Mouse (Mus musculus) heart, embryonic 14.5 days (tissue): Measurements from ENCODE around the gene Zbtb20. TPM values are rescaled to one million over a fixed set of nuclear protein-coding genes. Genes with fewer than 3 reads are reported as not detected.

Experiments
- ATAC-seq: fragments of 200-750 bp; cut with Nextera tagmentation; 2 replicates; pipeline ENCODE4 v1.8.0; 2017; ENCODE audit warnings: low read depth, moderate TSS enrichment; ENCODE audit not compliant: insufficient number of reproducible peaks, insufficient read depth, low FRiP score
- H3K27ac ChIP-seq, 2 experiments: fragments of 200-500 bp in 1 of 2; fragments of 300-500 bp in 1 of 2; sonication (generic) in 1 of 2; replicated peaks in 1 of 2; 2 replicates each; pipeline ENCODE4 v1.5.1; 2012 to 2014; ENCODE audit warnings: low read depth in 2 of 2, low read length in 2 of 2, control low read depth in 1 of 2, mild to moderate bottlenecking in 1 of 2, mixed read lengths in 1 of 2; ENCODE audit not compliant: control insufficient read depth in 1 of 2, insufficient read depth in 1 of 2
- H3K27me3 ChIP-seq: fragments of 300-500 bp; sonication (generic); 2 replicates; pipeline ENCODE4 v1.6.1; 2014; ENCODE audit warnings: mild to moderate bottlenecking, low read length, control low read depth; ENCODE audit not compliant: control insufficient read depth, insufficient read depth
- H3K36me3 ChIP-seq: fragments of 300-500 bp; sonication (generic); 2 replicates; pipeline ENCODE4 v1.6.1; 2014; ENCODE audit warnings: mild to moderate bottlenecking, control low read depth, low read length, mixed read lengths; ENCODE audit not compliant: control insufficient read depth, insufficient read depth
- H3K4me1 ChIP-seq, 2 experiments: fragments of 200-500 bp in 1 of 2; fragments of 300-500 bp in 1 of 2; sonication (generic) in 1 of 2; 2 replicates each; pipeline ENCODE4 v1.6.1; 2012 to 2014; ENCODE audit warnings: low read length in 2 of 2, control low read depth in 1 of 2, mixed read lengths in 1 of 2; ENCODE audit not compliant: control insufficient read depth in 2 of 2, insufficient read depth in 2 of 2
- H3K4me2 ChIP-seq: fragments of 300-500 bp; sonication (generic); 2 replicates; pipeline ENCODE4 v1.6.1; 2014; ENCODE audit warnings: mild to moderate bottlenecking, low read length
- H3K4me3 ChIP-seq, 2 experiments: fragments of 200-500 bp in 1 of 2; fragments of 300-500 bp in 1 of 2; sonication (generic) in 1 of 2; 2 replicates each; pipeline ENCODE4 v1.5.1; 2012 to 2014; ENCODE audit warnings: low read length in 2 of 2, mild to moderate bottlenecking in 2 of 2, control low read depth in 1 of 2, low read depth in 1 of 2, moderate library complexity in 1 of 2; ENCODE audit not compliant: control insufficient read depth in 1 of 2, insufficient read depth in 1 of 2
- H3K9ac ChIP-seq: fragments of 300-500 bp; sonication (generic); 2 replicates; pipeline ENCODE4 v1.6.1; 2014; ENCODE audit warnings: mild to moderate bottlenecking, low read length
- H3K9me3 ChIP-seq: fragments of 300-500 bp; sonication (generic); 2 replicates; pipeline ENCODE4 v1.6.1; 2016; ENCODE audit warnings: low read length, control low read depth; ENCODE audit not compliant: control insufficient read depth
- WGBS: fragments of 180-500 bp; shearing (Covaris S2); extraction: QIAGEN DNeasy Blood & Tissue Kit; methylation state at CpG from one replicate; pipeline ENCODE4 v1.1.7; 2014; 5-methylcytosine and 5-hydroxymethylcytosine counted together
- polyA plus RNA-seq: library from polyadenylated mRNA; unstranded; fragments of >200 nt; fragmentation: Nextera tagmentation; extraction: Ambion mirVana; gene quantifications from 2 replicates; pipeline ENCODE4 v1.2.1, GENCODE M21; 2014

Zbtb20 gene
- polyA plus RNA-seq, 1 experiment from 2014 or later = 50.3 TPM

- WGBS = 38% methylated on average over 4 of the region's 4 CpGs
- no peak overlapping the region for H3K4me3 ChIP-seq
- H3K36me3 ChIP-seq = no peaks in the 10 kb centered on the region
- no peaks in the 10 kb centered on the region for H3K9me3 ChIP-seq
- no peak overlapping the region for H3K9ac ChIP-seq
- H3K27ac ChIP-seq = no peak overlapping the region
- H3K4me2 ChIP-seq = no peak overlapping the region
- H3K27me3 ChIP-seq = no peaks in the 10 kb centered on the region
- no peak for ATAC-seq
- H3K4me1 ChIP-seq = no peaks in the 10 kb centered on the region
These were observed 341.8 kb downstream of the Zbtb20 start for GRCm38 (mm10) chr16:43217336-43218006.

GRCm38 (mm10) chr16:43219367-43219766 lies 343.7 kb downstream of the Zbtb20 start:
- ATAC-seq = no peak
- Histone ChIP-seq H3K9me3 (no peaks in the 10 kb centered on the region), H3K27me3 (no peaks in the 10 kb centered on the region), H3K4me3 (no peak overlapping the region), H3K36me3 (no peaks in the 10 kb centered on the region), H3K4me2 (no peak overlapping the region), H3K4me1 (no peaks in the 10 kb centered on the region), H3K27ac (no peak overlapping the region), H3K9ac (no peak overlapping the region)
- 88% methylated on average over 1 of the region's 1 CpGs for WGBS

GRCm38 (mm10) chr16:43221313-43221712 lies 345.6 kb downstream of the Zbtb20 start:
- Histone ChIP-seq H3K27me3 (no peaks in the 10 kb centered on the region), H3K4me2 (no peak overlapping the region), H3K9ac (no peak overlapping the region), H3K4me3 (no peak overlapping the region), H3K27ac (no peak overlapping the region), H3K4me1 (no peaks in the 10 kb centered on the region), H3K9me3 (no peaks in the 10 kb centered on the region), H3K36me3 (no peaks in the 10 kb centered on the region)
- WGBS = 69% methylated on average over 4 of the region's 4 CpGs
- ATAC-seq = no peak

GRCm38 (mm10) chr16:43230253-43230652 lies 354.6 kb downstream of the Zbtb20 start:
- 57% methylated on average over 4 of the region's 4 CpGs for WGBS
- H3K4me1 ChIP-seq = no peaks in the 10 kb centered on the region
- no peak overlapping the region for H3K4me2 ChIP-seq
- H3K9ac ChIP-seq = no peak overlapping the region
- no peaks in the 10 kb centered on the region for H3K27me3 ChIP-seq
- no peak overlapping the region for H3K27ac ChIP-seq
- H3K36me3 ChIP-seq = no peaks in the 10 kb centered on the region
- no peak overlapping the region for H3K4me3 ChIP-seq
- no peak for ATAC-seq
- no peaks in the 10 kb centered on the region for H3K9me3 ChIP-seq

- Histone ChIP-seq H3K9me3 (no peaks in the 10 kb centered on the region), H3K36me3 (no peaks in the 10 kb centered on the region), H3K4me2 (no peak overlapping the region), H3K4me3 (no peak overlapping the region), H3K4me1 (no peaks in the 10 kb centered on the region), H3K27me3 (no peaks in the 10 kb centered on the region), H3K27ac (no peak overlapping the region), H3K9ac (no peak overlapping the region)
- no peak for ATAC-seq
These were observed 358.6 kb downstream of the Zbtb20 start for GRCm38 (mm10) chr16:43234249-43234648.

GRCm38 (mm10) chr16:43235317-43235716 lies 359.6 kb downstream of the Zbtb20 start:
- Histone ChIP-seq H3K27ac (0 out of 4 replicates have a peak overlapping the region, but pooled peaks of 1 of the 2 experiments have one; percentile 3), H3K9me3 (no peaks in the 10 kb centered on the region), H3K4me1 (no peaks in the 10 kb centered on the region), H3K4me3 (no peak overlapping the region), H3K27me3 (no peaks in the 10 kb centered on the region), H3K4me2 (no peak overlapping the region; the same call in 1 of the 2 replicates), H3K36me3 (no peaks in the 10 kb centered on the region), H3K9ac (no peak overlapping the region)
- 71% methylated on average over 7 of the region's 7 CpGs for WGBS
- ATAC-seq = no peak

- H3K4me1 ChIP-seq = no peaks in the 10 kb centered on the region
- no peak for ATAC-seq
- H3K9me3 ChIP-seq = no peaks in the 10 kb centered on the region
- H3K4me2 ChIP-seq = peak overlapping the region; percentile 13
- WGBS = 78% methylated on average over 8 of the region's 8 CpGs
- no peaks in the 10 kb centered on the region for H3K36me3 ChIP-seq
- H3K27me3 ChIP-seq = no peaks in the 10 kb centered on the region
- H3K27ac ChIP-seq = 0 out of 4 replicates have a peak overlapping the region, but pooled peaks of 1 of the 2 experiments have one; percentile 3
- no peak overlapping the region for H3K4me3 ChIP-seq
- H3K9ac ChIP-seq = no peak overlapping the region
These were observed 360.1 kb downstream of the Zbtb20 start for GRCm38 (mm10) chr16:43235721-43236159.

GRCm38 (mm10) chr16:43237551-43237950 lies 361.9 kb downstream of the Zbtb20 start:
- 75% methylated on average over 2 of the region's 2 CpGs for WGBS
- no peak for ATAC-seq

More at GRCm38 (mm10) chr16:43237551-43237950, 361.9 kb downstream of the Zbtb20 start:
- H3K27ac ChIP-seq = no peak overlapping the region
- H3K36me3 ChIP-seq = no peaks in the 10 kb centered on the region
- no peaks in the 10 kb centered on the region for H3K9me3 ChIP-seq
- H3K4me1 ChIP-seq = no peaks in the 10 kb centered on the region
- H3K27me3 ChIP-seq = no peaks in the 10 kb centered on the region
- H3K9ac ChIP-seq = no peak overlapping the region
- H3K4me3 ChIP-seq = no peak overlapping the region
- no peak overlapping the region for H3K4me2 ChIP-seq
